Mouse (Mus musculus): ENCODE results near the gene Pold1.

- no peak for TF ChIP-seq CTCF (IDR thresholded peaks at IDR 0.05; ENCODE audit: low read depth, low read length)
- TF ChIP-seq POLR2A (IDR thresholded peaks at IDR 0.05; ENCODE audit: extremely low read depth, insufficient read depth, low read length): no peak
These were observed 48.4 kb upstream of the Pold1 start for GRCm38 (mm10) chr7:44596996-44597538.
